Mouse (Mus musculus) left cerebral cortex, adult 18-20 months (tissue): Measurements from ENCODE around the gene Ifit1. TPM values are rescaled to one million over a fixed set of nuclear protein-coding genes. Genes with fewer than 3 reads are reported as not detected.
"Not testable (repeated sequence)": the region's sequence is repeated elsewhere in the genome, so short reads cannot be mapped to it uniquely, and the experiment has no call there.

Experiments used
- DNase-seq, 2 experiments: peaks; one replicate each; pipeline ENCODE4 v3.0.0; 2021 to 2022; ENCODE audit warnings: low spot score in 2 of 2, mixed read lengths in 1 of 2
- long read RNA-seq, 2 experiments: library from polyadenylated mRNA; stranded (forward); transcript quantifications; one replicate each; pipeline ENCODE4 v2.0.0; 2021
- total RNA-seq, 2 experiments: library from RNA; stranded (reverse); gene quantifications; 2 replicates each; pipeline ENCODE4 v1.2.3; 2021

Ifit1 gene
- 1 to 10 TPM in 1 of 2 experiments, under 1 TPM in 1; 0.79 to 1.3 TPM for total RNA-seq
- long read RNA-seq, experiment 1, partial matches to known transcripts = 0 of 4 reads
- long read RNA-seq, experiment 1, other reads (novel, unspliced or antisense) = 1 of 4 reads
- long read RNA-seq, experiment 2, partial matches to known transcripts = 0 of 1 reads
- long read RNA-seq, experiment 2, other reads (novel, unspliced or antisense) = 0 of 1 reads

GRCm38 (mm10) chr19:34640623-34641022 lies at the start of gene Ifit1, which contains the start of gene Ifit1bl2:
Gene Ifit1, plus strand, starts transcription at chr19:34640871.
Gene Ifit1bl2, minus strand, starts transcription at chr19:34640743.
- DNase-seq = no peak

GRCm38 (mm10) chr19:34593456-34593855 lies 47.2 kb upstream of the Ifit1 start:
- DNase-seq = no peak

GRCm38 (mm10) chr19:34594523-34594922 lies 46.1 kb upstream of the Ifit1 start:
- DNase-seq = not testable (repeated sequence)

GRCm38 (mm10) chr19:34596811-34597210 lies 43.9 kb upstream of the Ifit1 start:
- DNase-seq = no peak

- peak in 1 of 2 experiments; percentile 17 for DNase-seq
Measured at GRCm38 (mm10) chr19:34598341-34598740, 42.3 kb upstream of the Ifit1 start.

- DNase-seq = not testable (repeated sequence)
Measured at GRCm38 (mm10) chr19:34599250-34599649, 41.4 kb upstream of the Ifit1 start.

- not testable (repeated sequence) for DNase-seq
Measured at GRCm38 (mm10) chr19:34601888-34602287, 38.8 kb upstream of the Ifit1 start, which contains the start of gene Ifit1bl1. Gene Ifit1bl1, minus strand, starts transcription at chr19:34601956.

GRCm38 (mm10) chr19:34605472-34605871 lies 35.2 kb upstream of the Ifit1 start:
- no peak for DNase-seq

- not testable (repeated sequence) for DNase-seq
Measured at GRCm38 (mm10) chr19:34607237-34608051, 33.2 kb upstream of the Ifit1 start, which contains the start of gene Ifit3b. Gene Ifit3b, plus strand, starts transcription at chr19:34607970.

GRCm38 (mm10) chr19:34610118-34610517 lies 30.6 kb upstream of the Ifit1 start:
- not testable (repeated sequence) for DNase-seq

- DNase-seq = not testable (repeated sequence)
Measured at GRCm38 (mm10) chr19:34612243-34613001, 28.2 kb upstream of the Ifit1 start.

GRCm38 (mm10) chr19:34620871-34621270 lies 19.8 kb upstream of the Ifit1 start:
- no peak for DNase-seq

GRCm38 (mm10) chr19:34623781-34624180 lies 16.9 kb upstream of the Ifit1 start:
- DNase-seq = no peak

- DNase-seq = no peak
Measured at GRCm38 (mm10) chr19:34624663-34625062, 16.0 kb upstream of the Ifit1 start.

- no peak for DNase-seq
Measured at GRCm38 (mm10) chr19:34627496-34627895, 13.2 kb upstream of the Ifit1 start.

GRCm38 (mm10) chr19:34631487-34631886 lies 9.2 kb upstream of the Ifit1 start:
- no peak for DNase-seq

GRCm38 (mm10) chr19:34633484-34633883 lies 7.2 kb upstream of the Ifit1 start:
- no peak for DNase-seq

- DNase-seq = peak; percentile 64 to 72
Measured at GRCm38 (mm10) chr19:34636933-34637557, 3.6 kb upstream of the Ifit1 start.

- no peak for DNase-seq
Measured at GRCm38 (mm10) chr19:34642616-34643015, 1.9 kb downstream of the Ifit1 start.

GRCm38 (mm10) chr19:34647630-34648029 lies 7.0 kb downstream of the Ifit1 start:
- DNase-seq = not testable (repeated sequence)

- no peak for DNase-seq
Measured at GRCm38 (mm10) chr19:34650276-34650675, 9.6 kb downstream of the Ifit1 start.
